ENCODE assay signal across 8 mouse cellular contexts in the genomic region with DNA sequence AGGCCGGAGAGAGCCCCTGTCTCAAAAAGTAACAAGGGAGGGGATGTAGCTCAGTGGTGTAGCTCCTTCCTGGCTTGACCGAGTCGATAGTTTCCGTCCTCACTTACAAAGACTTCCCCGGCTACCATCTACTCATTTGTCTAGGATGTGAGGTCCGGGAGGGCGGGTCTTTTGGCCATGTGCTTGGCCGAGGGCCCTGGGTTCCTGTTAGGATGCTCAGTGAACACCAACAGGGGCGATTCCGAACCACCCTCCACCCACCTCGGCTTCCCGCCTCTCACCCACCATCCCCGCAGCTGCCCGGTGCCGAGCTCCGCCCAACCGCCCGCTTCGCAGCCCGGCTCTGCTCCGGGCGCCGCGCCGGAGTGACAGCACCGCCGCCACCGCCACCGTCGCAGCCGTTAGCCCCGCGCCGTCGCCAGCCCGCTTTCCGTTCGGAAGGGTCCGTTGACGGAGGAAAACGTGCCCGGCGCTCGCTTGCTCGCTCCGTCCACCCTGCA. TPM values are rescaled to one million over a fixed set of nuclear protein-coding genes. Genes with fewer than 3 reads are reported as not detected.
DNase-seq lines count a peak whose midpoint lies in the region; ATAC-seq lines count a peak whose summit lies in the region.

Slc2a3 (minus strand) TSS at position 340 of the 500 bp plus-strand sequence.

- H3K27ac ChIP-seq in intestine, embryonic 14.5 days (ENCODE audit: low read depth), result no peak within 1 kb of the TSS; the same call in 1 of the 2 replicates

- H3K27me3 ChIP-seq in intestine, embryonic 14.5 days (replicated peaks; ENCODE audit: control insufficient read depth, insufficient read depth, low read length), result no peaks in the 10 kb centered on the region

- H3K4me2 ChIP-seq in intestine, embryonic 14.5 days (ENCODE audit: low read length), result peak within 1 kb of the TSS; percentile 100

- H3K4me1 ChIP-seq in intestine, embryonic 14.5 days (replicated peaks; ENCODE audit: control insufficient read depth, insufficient read depth, low read length), result no peaks in the 10 kb centered on the region; the same call in 1 of the 2 replicates

- H3K9me3 ChIP-seq in intestine, embryonic 14.5 days (ENCODE audit: control insufficient read depth, low read length), result no peaks in the 10 kb centered on the region

- ATAC-seq in intestine, embryonic 14.5 days (replicated peaks; ENCODE audit: low FRiP score, low TSS enrichment, low read depth), result peak; percentile 40; the same call in 1 of the 2 replicates

- WGBS in intestine, embryonic 14.5 days, result 1% methylated on average over 46 of the region's 46 CpGs

- intact Hi-C loops in left cerebral cortex, postnatal 4 days (cut with DNase I), result no loop called here

- H3K4me3 ChIP-seq in intestine, embryonic 14.5 days (ENCODE audit: low read depth, low read length), result peak within 1 kb of the TSS; percentile 52

- peak; percentile 38 for DNase-seq in ovary, postnatal 10 days (ENCODE audit: low spot score)
- DNase-seq in ovary, postnatal 14 days (ENCODE audit: low spot score), result no peak
- peak; percentile 72 for DNase-seq in embryo, embryonic 11 days
- DNase-seq in gastrocnemius, postnatal 25 days, result peak; percentile 52
- peak; percentile 77 for DNase-seq in intestine, embryonic 14.5 days (ENCODE audit: low spot score)
- DNase-seq in left cerebral cortex, postnatal 4 days, result peak; percentile 68
- peak; percentile 47 for DNase-seq in mesoderm, embryonic 11.5 days (ENCODE audit: low read depth, low spot score)
- DNase-seq in spleen, postnatal 10 days (ENCODE audit: low spot score in 2 of 2), result peak; percentile 72 to 77

- H3K9ac ChIP-seq in intestine, embryonic 14.5 days (ENCODE audit: low read length), result peak within 1 kb of the TSS; percentile 65

- no peaks in the 10 kb centered on the region for H3K36me3 ChIP-seq in intestine, embryonic 14.5 days (ENCODE audit: control insufficient read depth, insufficient read depth, low read length)

RNA-seq across cellular contexts. Expression of gene Slc2a3, which starts in this region (rescaled TPM):
- total RNA-seq in gastrocnemius, postnatal 25 days (2021), result 1 to 10 TPM in 1 of 2 experiments, under 1 TPM in 1; 0.88 to 1.4 TPM
- polyA plus RNA-seq in intestine, embryonic 14.5 days (2014; fragmentation: Nextera tagmentation; extraction: Ambion mirVana), result 17.6 and 21.5 TPM in 2 replicates
- 10 to 100 TPM; 62.9 to 73.9 TPM for total RNA-seq in left cerebral cortex, postnatal 4 days (2021)

Comparison
In these comparisons a context has a peak if more than half of its experiments do, and no peak if none do; other contexts are left out.
1. RNA of gene Slc2a3 (total RNA-seq): 62.9 to 73.9 TPM in left cerebral cortex, postnatal 4 days; 0.88 to 1.4 TPM in gastrocnemius, postnatal 25 days; every median in the first group is over 10 times any median in the second.